ENCODE assay signal across 8 mouse cellular contexts in the genomic region with DNA sequence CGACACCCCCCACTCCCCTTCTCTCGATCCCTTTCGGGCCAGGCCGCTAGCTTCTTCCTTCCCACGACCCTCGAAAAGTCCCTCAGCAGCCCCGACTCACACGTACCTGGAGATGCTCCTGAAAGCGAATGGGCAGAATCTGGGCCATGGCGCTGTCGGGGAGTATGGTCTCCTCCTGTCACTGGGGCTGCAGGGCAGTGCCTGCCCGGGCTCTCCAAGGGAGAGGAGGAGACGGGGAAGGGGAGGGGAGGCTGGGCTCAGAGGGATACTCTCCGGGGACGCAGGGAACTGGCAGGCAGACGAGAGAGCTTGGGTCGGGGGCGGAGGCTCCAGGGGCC. TPM values are rescaled to one million over a fixed set of nuclear protein-coding genes. Genes with fewer than 3 reads are reported as not detected.
DNase-seq lines count a peak whose midpoint lies in the region; ATAC-seq and TF ChIP-seq lines count a peak whose summit lies in the region.

No protein-coding gene starts in this region.

- no peaks in the 10 kb centered on the region for H3K36me3 ChIP-seq in lung, embryonic 15.5 days
- H3K36me3 ChIP-seq in limb, embryonic 10.5 days, result peaks cover 17% of the 10 kb centered on the region
- H3K36me3 ChIP-seq in neural tube, embryonic 15.5 days, result no peaks in the 10 kb centered on the region

- peak overlapping the region; percentile 97 for H3K9ac ChIP-seq in lung, embryonic 15.5 days
- H3K9ac ChIP-seq in neural tube, embryonic 15.5 days (replicated peaks), result peak overlapping the region; percentile 96

- TF ChIP-seq CTCF in embryonic fibroblast, embryonic 13.5 days (IDR thresholded peaks at IDR 0.05; ENCODE audit: borderline replicate concordance, insufficient read depth, low read length), result no peak

- H3K27me3 ChIP-seq in lung, embryonic 15.5 days, result no peaks in the 10 kb centered on the region
- H3K27me3 ChIP-seq in limb, embryonic 10.5 days (ENCODE audit: low read depth, poor library complexity, severe bottlenecking), result no peaks in the 10 kb centered on the region
- no peaks in the 10 kb centered on the region for H3K27me3 ChIP-seq in neural tube, embryonic 15.5 days (replicated peaks)

- peak overlapping the region; percentile 75 for H3K4me2 ChIP-seq in lung, embryonic 15.5 days
- H3K4me2 ChIP-seq in neural tube, embryonic 15.5 days, result peak overlapping the region; percentile 94

- DNase-seq in lung, postnatal 10 days, result no peak
- no peak for DNase-seq in limb, embryonic 10.5 days (ENCODE audit: low spot score)
- DNase-seq in adrenal gland, postnatal 25 days, result no peak
- no peak for DNase-seq in urinary bladder, adult 18-20 months (ENCODE audit: low spot score in 2 of 2)
- no peak for DNase-seq in urinary bladder, postnatal 36 days (ENCODE audit: low spot score in 2 of 2)

- H3K27ac ChIP-seq in lung, embryonic 15.5 days, result peak overlapping the region; percentile 99
- peak overlapping the region; percentile 98 for H3K27ac ChIP-seq in embryonic fibroblast, embryonic 13.5 days (ENCODE audit: insufficient read depth, low read length)
- H3K27ac ChIP-seq in limb, embryonic 10.5 days, result peak overlapping the region; percentile 95
- peak overlapping the region; percentile 99 for H3K27ac ChIP-seq in neural tube, embryonic 15.5 days (replicated peaks)

- peaks cover 37% of the 10 kb centered on the region for H3K4me1 ChIP-seq in lung, embryonic 15.5 days
- H3K4me1 ChIP-seq in embryonic fibroblast, embryonic 13.5 days (ENCODE audit: control insufficient read depth, insufficient read depth, low read length), result peaks cover 15% of the 10 kb centered on the region
- H3K4me1 ChIP-seq in limb, embryonic 10.5 days, result peaks cover 21% of the 10 kb centered on the region
- H3K4me1 ChIP-seq in neural tube, embryonic 15.5 days, result peaks cover 40% of the 10 kb centered on the region

- no peaks in the 10 kb centered on the region for H3K9me3 ChIP-seq in lung, embryonic 15.5 days
- H3K9me3 ChIP-seq in limb, embryonic 10.5 days (replicated peaks), result no peaks in the 10 kb centered on the region
- H3K9me3 ChIP-seq in neural tube, embryonic 15.5 days (replicated peaks), result no peaks in the 10 kb centered on the region

- no peak; the same call in 1 of the 2 replicates for ATAC-seq in lung, embryonic 15.5 days (ENCODE audit: borderline replicate concordance, extremely low read depth, low FRiP score, low TSS enrichment)
- ATAC-seq in neural tube, embryonic 15.5 days (ENCODE audit: low FRiP score), result peak; percentile 68

- 0% methylated on average over 18 of the region's 18 CpGs for WGBS in lung, embryonic 15.5 days
- WGBS in limb, embryonic 10.5 days, result under 1% methylated on average over 18 of the region's 18 CpGs
- WGBS in neural tube, embryonic 15.5 days, result under 1% methylated on average over 17 of the region's 18 CpGs

- H3K4me3 ChIP-seq in lung, embryonic 15.5 days, result peak overlapping the region; percentile 96
- H3K4me3 ChIP-seq in embryonic fibroblast, embryonic 13.5 days (ENCODE audit: insufficient read depth, low read length), result peak overlapping the region; percentile 96
- H3K4me3 ChIP-seq in limb, embryonic 10.5 days, result peak overlapping the region; percentile 99
- H3K4me3 ChIP-seq in neural tube, embryonic 15.5 days (replicated peaks), result peak overlapping the region; percentile 94

- no peak for TF ChIP-seq POLR2A in embryonic fibroblast, embryonic 13.5 days (IDR thresholded peaks at IDR 0.05; ENCODE audit: low read depth, low read length)

RNA-seq across cellular contexts. Expression of gene Cltc, which starts 0.3 kb away (rescaled TPM):
- polyA plus RNA-seq in lung, embryonic 15.5 days (2015; fragmentation: Nextera tagmentation; extraction: Ambion mirVana), result 118 and 121 TPM in 2 replicates
- 468 and 511 TPM in 2 replicates for polyA plus RNA-seq in embryonic fibroblast, embryonic 13.5 days (2011; ENCODE audit: insufficient read length, low read depth, missing spikeins)
- polyA plus RNA-seq in limb, embryonic 10.5 days (2016; fragmentation: Nextera tagmentation; extraction: Ambion mirVana), result 107 and 127 TPM in 2 replicates
- polyA plus RNA-seq in neural tube, embryonic 15.5 days (2015; fragmentation: Nextera tagmentation; extraction: Ambion mirVana), result 147 and 153 TPM in 2 replicates
- total RNA-seq in adrenal gland, postnatal 25 days (2021), result 268 and 379 TPM in 2 replicates

RNA-seq across cellular contexts. Expression of gene Dhx40, which starts 50.4 kb away (rescaled TPM):
- polyA plus RNA-seq in lung, embryonic 15.5 days (2015; fragmentation: Nextera tagmentation; extraction: Ambion mirVana), result 27.1 and 27.3 TPM in 2 replicates
- 33.7 and 38.9 TPM in 2 replicates for polyA plus RNA-seq in embryonic fibroblast, embryonic 13.5 days (2011; ENCODE audit: insufficient read length, low read depth, missing spikeins)
- polyA plus RNA-seq in limb, embryonic 10.5 days (2016; fragmentation: Nextera tagmentation; extraction: Ambion mirVana), result 28.4 and 36.1 TPM in 2 replicates
- polyA plus RNA-seq in neural tube, embryonic 15.5 days (2015; fragmentation: Nextera tagmentation; extraction: Ambion mirVana), result 15.5 and 15.7 TPM in 2 replicates
- total RNA-seq in adrenal gland, postnatal 25 days (2021), result 31.9 and 38.1 TPM in 2 replicates
